Mouse (Mus musculus): Measurements from ENCODE around the gene Olfr67.
"Not testable (repeated sequence)": the region's sequence is repeated elsewhere in the genome, so short reads cannot be mapped to it uniquely, and the experiment has no call there.

Olfr67 gene

GRCm38 (mm10) chr7:103767687-103768086, 23.9 kb downstream of the Olfr67 start:
- DNase-seq: not testable (repeated sequence)

DNA sequence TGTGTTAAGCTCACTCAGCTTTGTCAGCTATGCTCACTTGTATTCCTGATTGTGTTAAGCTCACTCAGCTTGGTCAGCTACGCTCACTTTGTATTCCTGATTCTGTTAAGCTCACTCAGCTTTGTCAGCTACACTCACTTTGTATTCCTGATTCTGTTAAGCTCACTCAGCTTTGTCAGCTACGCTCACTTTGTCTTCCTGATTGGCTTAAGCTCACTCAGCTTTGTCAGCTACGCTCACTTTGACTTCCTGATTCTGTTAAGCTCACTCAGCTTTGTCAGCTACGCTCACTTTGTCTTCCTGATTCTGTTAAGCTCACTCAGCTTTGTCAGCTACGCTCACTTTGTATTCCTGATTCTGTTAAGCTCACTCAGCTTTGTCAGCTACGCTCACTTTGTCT, 29.4 kb downstream of the Olfr67 start:
- not testable (repeated sequence) for DNase-seq

GRCm38 (mm10) chr7:103757233-103757632, 34.4 kb downstream of the Olfr67 start, which contains the start of gene Olfr630:
Gene Olfr630, minus strand, starts transcription at chr7:103757333.
- DNase-seq: no peak

DNA sequence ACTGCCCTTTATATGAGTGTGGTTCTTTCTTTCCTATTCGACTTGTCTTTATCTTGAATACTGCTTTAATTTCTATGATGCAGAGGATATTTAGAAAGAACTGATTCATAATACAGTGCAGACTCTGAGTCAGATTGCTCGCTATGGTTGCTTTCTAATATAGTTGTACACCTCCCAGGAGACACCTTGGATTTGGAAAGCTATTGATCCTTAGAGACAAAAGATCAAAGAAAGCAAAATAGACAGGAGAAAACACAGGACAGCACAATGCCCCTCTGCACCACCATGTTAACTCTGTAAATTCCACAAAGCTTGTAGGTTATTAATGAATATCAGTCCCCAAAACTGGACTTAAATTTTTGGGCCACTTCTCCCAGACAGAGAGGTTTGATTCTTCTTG, 46.8 kb downstream of the Olfr67 start, which contains the start of gene Olfr629:
Olfr629 (minus strand) TSS at position 101 of the 400 bp plus-strand sequence.
- DNase-seq: no peak
